ENCODE assay signal across 27 mouse cellular contexts in the genomic region with DNA sequence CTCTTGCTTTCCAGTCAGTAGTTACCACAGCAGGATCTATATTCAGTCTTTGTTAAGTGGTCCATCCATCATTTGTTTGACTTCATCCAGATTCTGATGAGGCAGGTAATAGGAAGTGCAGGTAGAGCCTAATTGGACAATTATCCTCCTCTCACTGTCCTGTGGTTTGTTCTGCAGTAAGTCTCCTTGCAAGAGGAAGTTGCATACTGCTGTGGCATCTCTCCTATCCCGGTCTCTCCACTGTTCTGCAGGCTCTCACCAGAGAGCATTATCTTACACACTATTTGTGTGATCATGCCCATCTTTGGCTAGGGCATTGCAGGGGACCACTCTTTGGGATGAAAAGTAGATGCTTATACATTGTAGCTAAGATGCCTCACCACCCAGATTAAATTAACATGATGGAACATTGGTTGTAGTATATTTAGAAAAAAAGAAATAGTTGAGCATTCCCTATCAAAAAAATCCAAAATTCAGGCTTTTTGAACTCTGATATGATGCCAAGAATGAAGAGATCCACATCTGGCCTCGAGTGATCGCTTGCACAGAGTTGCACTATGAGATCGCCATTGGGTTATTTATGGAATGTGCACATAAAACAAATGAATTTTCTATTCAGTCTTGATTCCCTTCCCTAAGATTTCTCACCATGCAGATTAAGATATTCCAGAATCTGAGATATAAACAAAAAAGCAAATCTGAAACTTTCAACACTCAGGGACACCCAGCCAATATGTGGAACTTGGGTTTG.
DNase-seq lines count a peak whose midpoint lies in the region; ATAC-seq and TF ChIP-seq lines count a peak whose summit lies in the region.
"Had no signal": no experiment of that assay in that cellular context is flagged by ENCODE, and none has a peak within 500 bp of the region (broad histone marks: within the 10 kb centered on the region; RNA-seq: fewer than 3 reads in every experiment).

No protein-coding gene starts in this region.

- peak; percentile 57 for ATAC-seq in granulocyte monocyte progenitor cell, adult 5-6 weeks (replicated peaks; ENCODE audit: poor library complexity, severe bottlenecking)
- ATAC-seq in kidney, embryonic 14.5 days (ENCODE audit: low FRiP score, low TSS enrichment): no peak
- ATAC-seq: forebrain, embryonic 15.5 days; hindbrain, embryonic 16.5 days; intestine, embryonic 15.5 days; Patski had no signal

- no peak overlapping the region for H3K4me3 ChIP-seq in myocyte
- no peak overlapping the region for H3K4me3 ChIP-seq in kidney, embryonic 14.5 days (ENCODE audit: low read length)
- H3K4me3 ChIP-seq: embryonic facial prominence, embryonic 12.5 days; embryonic facial prominence, embryonic 15.5 days; erythroblast, embryonic 14.5 days; forebrain, embryonic 12.5 days; forebrain, embryonic 15.5 days; heart, embryonic 12.5 days; heart, embryonic 15.5 days; hindbrain, embryonic 10.5 days; hindbrain, embryonic 13.5 days; intestine, embryonic 15.5 days had no signal

- no peak overlapping the region for H3K9ac ChIP-seq in kidney, embryonic 14.5 days (ENCODE audit: low read depth, low read length)
- H3K9ac ChIP-seq: embryonic facial prominence, embryonic 12.5 days; embryonic facial prominence, embryonic 15.5 days; forebrain, embryonic 12.5 days; forebrain, embryonic 15.5 days; heart, embryonic 12.5 days; heart, embryonic 15.5 days; hindbrain, embryonic 13.5 days; intestine, embryonic 15.5 days had no signal

- H3K27me3 ChIP-seq in myocyte (ENCODE audit: control insufficient read depth, insufficient read depth, insufficient read length): no peaks in the 10 kb centered on the region
- no peaks in the 10 kb centered on the region for H3K27me3 ChIP-seq in kidney, embryonic 14.5 days (ENCODE audit: control insufficient read depth, insufficient read depth, low read length)
- H3K27me3 ChIP-seq: embryonic facial prominence, embryonic 12.5 days; embryonic facial prominence, embryonic 15.5 days; forebrain, embryonic 12.5 days; forebrain, embryonic 15.5 days; heart, embryonic 12.5 days; heart, embryonic 15.5 days; hindbrain, embryonic 13.5 days; intestine, embryonic 15.5 days; Patski had no signal

- DNase-seq in 3T3-L1 (ENCODE audit: low read depth, low spot score) (peak; percentile 66), NIH3T3 (ENCODE audit: low read depth) (peak; percentile 65)
- no peak for DNase-seq in c-Kit-positive CD71-positive TER-119-positive erythroid progenitor cells, embryonic 14.5 days (ENCODE audit: low spot score)
- no peak for DNase-seq in right cerebral cortex, postnatal 36 days (ENCODE audit: low spot score in 2 of 2)
- DNase-seq: adrenal gland, postnatal 10 days; cerebellum, adult 18-20 months; cerebellum, adult 9-10 months; cerebellum, postnatal 14 days; gastrocnemius, postnatal 10 days; heart, adult 18-20 months; heart, postnatal 10 days; heart, postnatal 36 days had no signal

- no peaks in the 10 kb centered on the region for H3K79me2 ChIP-seq in myocyte (ENCODE audit: control insufficient read depth, insufficient read depth)

- no peak for TF ChIP-seq POLR2A in myocyte (IDR thresholded peaks at IDR 0.05; ENCODE audit: insufficient read length, low read depth)

- no peak overlapping the region for H3K27ac ChIP-seq in kidney, embryonic 14.5 days (ENCODE audit: low read depth, low read length)
- H3K27ac ChIP-seq: embryonic facial prominence, embryonic 12.5 days; embryonic facial prominence, embryonic 15.5 days; forebrain, embryonic 12.5 days; forebrain, embryonic 15.5 days; heart, embryonic 15.5 days; hindbrain, embryonic 10.5 days; hindbrain, embryonic 13.5 days; intestine, embryonic 15.5 days had no signal

- no peaks in the 10 kb centered on the region for H3K4me1 ChIP-seq in kidney, embryonic 14.5 days (ENCODE audit: control insufficient read depth, insufficient read depth, low read length)
- H3K4me1 ChIP-seq: forebrain, embryonic 12.5 days; hindbrain, embryonic 10.5 days; hindbrain, embryonic 13.5 days; intestine, embryonic 15.5 days had no signal

- no peak overlapping the region for H3ac ChIP-seq in myocyte (ENCODE audit: control insufficient read depth, insufficient read length)

- 76% methylated on average over 4 of the region's 4 CpGs for WGBS in kidney, embryonic 14.5 days

- no peaks in the 10 kb centered on the region for H3K36me3 ChIP-seq in myocyte (ENCODE audit: control insufficient read depth, insufficient read depth)
- H3K36me3 ChIP-seq in kidney, embryonic 14.5 days (ENCODE audit: control insufficient read depth, insufficient read depth, low read length): no peaks in the 10 kb centered on the region
- H3K36me3 ChIP-seq: embryonic facial prominence, embryonic 12.5 days; embryonic facial prominence, embryonic 15.5 days; forebrain, embryonic 12.5 days; forebrain, embryonic 15.5 days; heart, embryonic 15.5 days; hindbrain, embryonic 10.5 days; hindbrain, embryonic 13.5 days; intestine, embryonic 15.5 days had no signal

- H3K4me2 ChIP-seq in myocyte (ENCODE audit: low read depth): no peak overlapping the region
- no peak overlapping the region for H3K4me2 ChIP-seq in kidney, embryonic 14.5 days (replicated peaks; ENCODE audit: low read depth, low read length)
- H3K4me2 ChIP-seq: embryonic facial prominence, embryonic 12.5 days; embryonic facial prominence, embryonic 15.5 days; forebrain, embryonic 12.5 days; forebrain, embryonic 15.5 days; heart, embryonic 12.5 days; heart, embryonic 15.5 days; hindbrain, embryonic 13.5 days; intestine, embryonic 15.5 days had no signal

- H3K9me3 ChIP-seq in kidney, embryonic 14.5 days (ENCODE audit: control insufficient read depth, low read length): no peaks in the 10 kb centered on the region
- H3K9me3 ChIP-seq: embryonic facial prominence, embryonic 12.5 days; embryonic facial prominence, embryonic 15.5 days; forebrain, embryonic 12.5 days; forebrain, embryonic 15.5 days; heart, embryonic 12.5 days; heart, embryonic 15.5 days; hindbrain, embryonic 10.5 days; hindbrain, embryonic 13.5 days; intestine, embryonic 15.5 days had no signal

TF ChIP-seq in myocyte, 11 proteins besides CTCF, POLR2A, EP300 and RAD21:
- TF ChIP-seq REST (IDR thresholded peaks at IDR 0.05; ENCODE audit: insufficient read depth, insufficient read length) (no peak), CEBPB (IDR thresholded peaks at IDR 0.05; ENCODE audit: insufficient read depth, poor library complexity, severe bottlenecking) (peak; percentile 61; the same call in 1 of the 2 replicates)
TF ChIP-seq in myocyte: peak in this region for 1.

Comparison
In these comparisons a context has a peak if more than half of its experiments do, and no peak if none do; other contexts are left out.
1. DNase-seq: peak in 3T3-L1 (single experiment) and NIH3T3 (single experiment); none in c-Kit-positive CD71-positive TER-119-positive erythroid progenitor cells, embryonic 14.5 days (single experiment) and right cerebral cortex, postnatal 36 days (0 of 2).